Mouse (Mus musculus) kidney, embryonic 16.5 days (tissue): ENCODE data around the gene Dnajc16. TPM values are rescaled to one million over a fixed set of nuclear protein-coding genes. Genes with fewer than 3 reads are reported as not detected.
A peak's percentile ranks its signal among the peaks of the same experiment; 100 is the strongest.

Experiments
- ATAC-seq: fragments of 200-750 bp; cut with Nextera tagmentation; 2 replicates; pipeline ENCODE4 v1.8.0; 2017; ENCODE audit warnings: moderate TSS enrichment; ENCODE audit not compliant: low FRiP score, low TSS enrichment
- H3K27ac ChIP-seq: fragments of 300-500 bp; sonication (generic); 2 replicates; pipeline ENCODE4 v1.5.1; 2014; ENCODE audit warnings: low read length
- H3K27me3 ChIP-seq: fragments of 300-500 bp; sonication (generic); 2 replicates; pipeline ENCODE4 v1.6.1; 2014; ENCODE audit warnings: low read length, control low read depth, mixed read lengths; ENCODE audit not compliant: insufficient read depth
- H3K36me3 ChIP-seq: fragments of 300-500 bp; sonication (generic); 2 replicates; pipeline ENCODE4 v1.6.1; 2014; ENCODE audit warnings: low read length, control low read depth, mixed read lengths; ENCODE audit not compliant: insufficient read depth
- H3K4me1 ChIP-seq: fragments of 300-500 bp; sonication (generic); 2 replicates; pipeline ENCODE4 v1.6.1; 2014; ENCODE audit warnings: low read length, control low read depth, mixed read lengths; ENCODE audit not compliant: insufficient read depth
- H3K4me2 ChIP-seq: fragments of 300-500 bp; sonication (generic); replicated peaks from 2 replicates; pipeline ENCODE4 v1.6.1; 2014; ENCODE audit warnings: low read depth, low read length
- H3K4me3 ChIP-seq: fragments of 300-500 bp; sonication (generic); 2 replicates; pipeline ENCODE4 v1.5.1; 2014; ENCODE audit warnings: mild to moderate bottlenecking, low read length
- H3K9ac ChIP-seq: fragments of 300-500 bp; sonication (generic); replicated peaks from 2 replicates; pipeline ENCODE4 v1.6.1; 2014; ENCODE audit warnings: low read length
- H3K9me3 ChIP-seq: fragments of 300-500 bp; sonication (generic); 2 replicates; pipeline ENCODE4 v1.6.1; 2016; ENCODE audit warnings: low read length, control low read depth
- WGBS: fragments of 180-500 bp; shearing (Covaris S2); extraction: QIAGEN DNeasy Blood & Tissue Kit; methylation state at CpG from one replicate; pipeline ENCODE4 v1.1.7; 2014; 5-methylcytosine and 5-hydroxymethylcytosine counted together
- polyA plus RNA-seq: library from polyadenylated mRNA; unstranded; fragments of >200 nt; fragmentation: Nextera tagmentation; extraction: Ambion mirVana; gene quantifications from 2 replicates; pipeline ENCODE4 v1.2.1, GENCODE M21; 2015

Dnajc16 gene
- polyA plus RNA-seq, 1 experiment from 2014 or later, result 5.4 TPM

DNA sequence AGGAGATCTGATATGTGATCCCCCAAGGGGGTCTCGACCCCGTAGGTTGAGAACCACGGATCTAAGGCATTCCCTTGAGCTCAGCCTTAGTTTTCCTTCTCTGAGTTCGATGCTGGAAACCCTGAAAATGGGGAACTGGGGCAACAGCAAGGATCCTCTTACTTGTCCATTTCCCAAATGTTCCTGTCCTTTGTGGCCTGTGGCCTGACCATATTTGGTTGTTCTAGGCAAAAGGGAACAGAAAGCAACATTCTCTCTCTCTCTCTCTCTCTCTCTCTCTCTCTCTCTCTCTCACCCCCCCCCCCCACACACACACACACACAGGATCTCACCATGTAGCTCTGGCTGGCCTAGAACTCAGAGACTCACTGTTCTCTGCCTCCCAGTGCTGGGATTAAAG is 53.9 kb downstream of the Dnajc16 start:
- no peak overlapping the region for H3K27ac ChIP-seq
- H3K4me1 ChIP-seq, result peaks cover 4% of the 10 kb centered on the region; the same call in 1 of the 2 replicates
- no peak overlapping the region for H3K4me3 ChIP-seq
- H3K36me3 ChIP-seq, result no peaks in the 10 kb centered on the region
- no peaks in the 10 kb centered on the region for H3K9me3 ChIP-seq
- no peak overlapping the region for H3K4me2 ChIP-seq
- WGBS, result 59% methylated on average over 4 of the region's 4 CpGs
- H3K27me3 ChIP-seq, result no peaks in the 10 kb centered on the region
- ATAC-seq, result no peak
- no peak overlapping the region for H3K9ac ChIP-seq

DNA sequence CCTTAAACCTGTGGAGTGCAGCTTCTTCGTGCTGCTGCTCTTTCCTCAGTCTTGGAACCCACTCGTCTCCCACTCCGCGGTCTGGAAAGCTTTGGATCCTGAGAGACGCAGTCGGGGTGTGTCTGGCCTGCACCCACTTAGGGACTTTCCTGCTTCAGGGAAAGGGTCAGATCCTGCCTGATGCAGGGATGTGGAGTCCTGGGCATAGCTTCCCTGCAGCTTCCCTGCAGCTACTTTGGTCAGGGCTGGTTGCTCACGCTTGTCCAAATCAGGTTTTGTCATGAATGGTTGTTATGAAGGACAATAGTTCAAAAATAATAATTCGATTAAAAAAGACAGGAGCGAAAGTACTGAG is 55.5 kb downstream of the Dnajc16 start:
- ATAC-seq, result no peak
- Histone ChIP-seq H3K27ac (no peak overlapping the region), H3K4me3 (peak overlapping the region; percentile 44), H3K9ac (no peak overlapping the region), H3K4me2 (peak overlapping the region; percentile 60), H3K9me3 (no peaks in the 10 kb centered on the region), H3K4me1 (0 out of 2 replicates have a peak, but pooled peaks cover 3% of the 10 kb centered on the region), H3K36me3 (no peaks in the 10 kb centered on the region), H3K27me3 (no peaks in the 10 kb centered on the region)
- 27% methylated on average over 9 of the region's 9 CpGs for WGBS

DNA sequence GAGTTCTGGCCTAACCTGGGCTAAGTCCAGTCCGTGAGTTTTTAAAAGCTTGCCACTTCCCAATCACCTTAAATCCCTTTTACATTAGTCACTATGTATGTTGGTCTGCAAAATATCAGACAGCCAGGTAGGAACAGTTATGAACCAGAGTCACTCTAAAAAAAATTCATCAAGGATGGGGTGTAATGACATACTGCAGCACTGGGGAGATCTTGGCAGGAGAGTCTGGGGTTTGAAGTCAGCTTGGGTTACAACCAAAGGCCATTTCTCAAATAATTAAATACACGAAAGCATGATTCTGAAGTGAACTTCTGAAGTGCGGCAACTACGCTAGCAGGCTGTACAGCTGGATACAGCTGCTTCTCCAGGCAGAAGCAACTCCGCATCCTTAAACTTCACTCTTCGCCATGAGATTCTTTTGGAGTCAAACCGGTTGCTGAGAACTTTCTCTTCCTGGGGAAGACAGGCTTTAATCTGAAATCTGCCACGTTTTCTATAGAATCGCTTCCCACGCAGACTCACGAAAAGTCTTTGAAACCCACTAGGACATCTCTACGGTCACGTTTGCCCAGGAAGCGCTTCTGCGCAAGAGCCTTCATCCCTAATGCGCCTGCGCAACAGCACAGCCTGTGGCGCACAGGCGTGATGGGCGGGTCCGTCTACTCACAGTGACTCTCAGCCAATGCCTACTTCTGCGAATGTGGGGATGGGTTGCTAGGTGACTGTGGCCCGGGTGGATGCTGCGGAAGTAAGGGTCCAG is 56.1 kb downstream of the Dnajc16 start:
- peak overlapping the region; percentile 60 for H3K4me2 ChIP-seq
- peak overlapping the region; percentile 44 for H3K4me3 ChIP-seq
- H3K36me3 ChIP-seq, result no peaks in the 10 kb centered on the region
- peak overlapping the region; percentile 69 for H3K27ac ChIP-seq
- no peaks in the 10 kb centered on the region for H3K9me3 ChIP-seq
- WGBS, result 5% methylated on average over 24 of the region's 24 CpGs
- H3K9ac ChIP-seq, result peak overlapping the region; percentile 58
- H3K27me3 ChIP-seq, result no peaks in the 10 kb centered on the region
- 0 out of 2 replicates have a peak, but pooled peaks cover 3% of the 10 kb centered on the region for H3K4me1 ChIP-seq
- ATAC-seq, result peak; percentile 98

DNA sequence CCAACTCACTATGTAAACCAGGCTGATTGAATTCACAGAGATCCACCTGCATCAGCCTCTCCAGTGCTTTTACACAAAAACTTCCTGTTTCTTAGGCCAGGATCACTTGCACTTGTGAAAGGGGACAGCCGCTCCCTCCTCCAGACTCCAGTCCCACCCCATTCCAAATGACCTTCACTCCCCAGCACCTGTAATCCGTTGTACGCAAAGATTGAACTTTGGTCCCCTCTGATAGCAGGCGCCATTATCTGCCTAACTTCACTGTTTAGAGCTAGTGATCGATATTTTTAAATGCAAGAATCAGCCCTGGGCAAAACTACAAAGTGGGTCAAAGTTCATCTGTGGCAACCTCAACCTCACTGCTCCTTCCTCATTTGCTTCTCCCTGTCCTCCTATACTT is 59.0 kb downstream of the Dnajc16 start:
- Histone ChIP-seq H3K4me3 (no peak overlapping the region), H3K27me3 (no peaks in the 10 kb centered on the region), H3K4me1 (0 out of 2 replicates have a peak, but pooled peaks cover 3% of the 10 kb centered on the region), H3K27ac (no peak overlapping the region), H3K9ac (no peak overlapping the region), H3K4me2 (no peak overlapping the region), H3K36me3 (no peaks in the 10 kb centered on the region), H3K9me3 (no peaks in the 10 kb centered on the region)
- WGBS, result 85% methylated on average over 5 of the region's 5 CpGs
- no peak for ATAC-seq

DNA sequence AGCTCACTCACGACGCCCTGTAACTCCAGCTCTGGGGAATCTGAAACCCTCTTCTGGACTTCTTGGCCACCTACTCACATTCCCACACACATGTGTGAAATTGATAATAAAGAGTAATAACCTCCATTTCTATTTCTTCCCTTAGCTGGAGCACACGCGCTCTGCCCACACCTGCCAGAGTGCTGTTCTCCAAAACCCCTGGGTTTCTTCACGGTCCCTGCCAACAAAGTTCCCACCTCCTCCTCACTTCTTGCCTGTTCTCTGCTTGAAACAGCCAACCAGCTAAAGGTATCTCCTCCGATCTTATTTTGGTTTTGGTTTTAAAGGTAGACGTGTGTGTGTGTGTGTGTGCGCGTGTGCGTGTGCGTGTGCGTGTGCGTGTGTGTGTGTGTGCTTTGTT is 60.3 kb downstream of the Dnajc16 start:
- Histone ChIP-seq H3K9ac (no peak overlapping the region), H3K27me3 (no peaks in the 10 kb centered on the region), H3K9me3 (no peaks in the 10 kb centered on the region), H3K36me3 (no peaks in the 10 kb centered on the region), H3K4me3 (no peak overlapping the region), H3K4me2 (no peak overlapping the region), H3K4me1 (0 out of 2 replicates have a peak, but pooled peaks cover 3% of the 10 kb centered on the region), H3K27ac (no peak overlapping the region)
- no peak for ATAC-seq
- WGBS, result 80% methylated on average over 13 of the region's 13 CpGs

DNA sequence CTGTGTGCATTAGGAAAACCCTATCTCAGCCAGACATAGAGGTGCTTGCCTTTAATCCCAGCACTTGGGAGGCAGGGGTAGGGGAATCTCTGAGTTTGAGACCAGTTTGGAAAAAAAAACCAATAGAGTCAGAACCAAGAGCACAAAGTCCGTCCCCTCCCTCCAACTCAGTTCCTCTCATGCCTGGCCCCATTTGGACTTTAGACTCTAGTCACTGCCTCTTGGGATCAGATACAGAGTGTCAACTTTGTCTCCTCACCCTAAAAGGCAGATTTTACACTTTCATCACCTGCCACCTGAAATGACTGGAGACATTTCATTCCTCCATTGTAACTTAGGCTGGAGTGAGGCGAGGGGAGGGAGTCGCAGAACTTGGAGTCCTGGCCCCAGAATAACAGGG is 61.5 kb downstream of the Dnajc16 start:
- Histone ChIP-seq H3K4me1 (peaks cover 10% of the 10 kb centered on the region; the same call in 1 of the 2 replicates), H3K4me2 (no peak overlapping the region), H3K9me3 (no peaks in the 10 kb centered on the region), H3K9ac (no peak overlapping the region), H3K36me3 (no peaks in the 10 kb centered on the region), H3K27ac (no peak overlapping the region), H3K27me3 (no peaks in the 10 kb centered on the region), H3K4me3 (no peak overlapping the region)
- ATAC-seq, result no peak
- WGBS, result 77% methylated on average over 3 of the region's 3 CpGs

DNA sequence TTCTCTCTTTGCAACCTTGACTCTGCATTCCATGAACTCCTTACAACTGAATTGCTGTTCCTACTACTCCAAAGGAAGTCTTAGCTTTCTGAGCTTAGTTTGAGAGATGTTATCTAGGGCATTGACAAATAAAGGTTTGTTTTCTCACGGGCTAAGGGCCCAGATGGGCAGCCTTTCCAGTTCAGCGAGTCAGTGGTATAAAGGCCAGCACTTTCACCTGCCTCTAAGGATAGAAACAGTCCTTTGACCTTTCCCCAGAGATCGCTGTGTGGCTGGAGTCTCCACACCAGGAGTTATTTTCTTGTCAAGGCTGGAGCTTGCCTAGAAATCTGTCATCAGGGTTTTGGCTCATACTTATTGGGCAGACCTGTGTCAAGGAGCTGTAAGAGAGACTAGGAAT is 65.0 kb downstream of the Dnajc16 start:
- no peak overlapping the region for H3K9ac ChIP-seq
- peak overlapping the region; percentile 54; the same call in 1 of the 2 replicates for H3K27ac ChIP-seq
- no peaks in the 10 kb centered on the region for H3K27me3 ChIP-seq
- no peaks in the 10 kb centered on the region for H3K36me3 ChIP-seq
- no peak overlapping the region for H3K4me2 ChIP-seq
- ATAC-seq, result no peak
- no peak overlapping the region for H3K4me3 ChIP-seq
- peaks cover 31% of the 10 kb centered on the region for H3K4me1 ChIP-seq
- no peaks in the 10 kb centered on the region for H3K9me3 ChIP-seq
- WGBS, result 42% methylated on average over 3 of the region's 3 CpGs

DNA sequence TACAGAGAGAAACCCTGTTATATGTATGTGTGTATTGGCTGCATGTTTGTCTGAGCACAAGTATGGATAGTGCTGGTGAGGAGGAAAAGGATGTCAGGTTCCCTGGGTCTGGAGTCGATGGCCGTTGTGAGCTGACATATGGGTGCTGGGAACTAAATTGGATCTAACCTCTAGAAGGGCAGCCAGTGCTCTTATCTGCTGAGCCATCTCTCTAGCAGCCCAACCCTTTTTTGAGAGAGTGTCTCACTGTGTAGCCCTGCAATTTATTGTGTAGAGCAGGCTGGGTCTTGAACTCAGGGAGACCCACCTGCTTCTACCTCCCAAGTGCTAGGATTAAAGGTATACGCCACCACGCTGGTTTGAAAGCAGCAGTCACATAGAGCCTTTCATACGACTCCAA is 65.5 kb downstream of the Dnajc16 start:
- Histone ChIP-seq H3K9ac (no peak overlapping the region), H3K27ac (peak overlapping the region; percentile 54; the same call in 1 of the 2 replicates), H3K4me3 (no peak overlapping the region), H3K4me2 (no peak overlapping the region), H3K27me3 (no peaks in the 10 kb centered on the region), H3K4me1 (peaks cover 36% of the 10 kb centered on the region), H3K36me3 (peaks cover 3% of the 10 kb centered on the region), H3K9me3 (no peaks in the 10 kb centered on the region)
- ATAC-seq, result no peak
- 75% methylated on average over 5 of the region's 5 CpGs for WGBS

DNA sequence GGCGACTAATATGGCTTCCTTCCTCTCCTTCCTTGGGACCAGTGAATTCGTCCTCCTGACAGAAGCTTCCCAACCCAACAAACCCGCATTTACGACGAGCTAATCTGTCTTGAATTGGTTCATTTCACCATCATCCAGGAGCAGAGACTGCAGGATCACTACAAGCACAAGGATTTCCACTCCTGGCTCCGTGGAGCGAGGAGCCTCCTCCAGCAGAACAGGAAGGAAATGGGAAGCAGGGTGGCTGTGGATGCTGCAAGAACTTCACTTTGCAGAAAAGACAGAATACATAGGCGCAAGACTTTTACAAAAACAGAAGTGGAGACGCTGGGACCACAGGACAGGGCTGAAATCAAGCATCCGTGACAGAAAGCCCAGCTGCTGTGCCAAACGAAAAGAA is 66.1 kb downstream of the Dnajc16 start:
- 0 out of 2 replicates have a peak overlapping the region, but pooled peaks have one; percentile 1 for H3K4me2 ChIP-seq
- no peak for ATAC-seq
- H3K27me3 ChIP-seq, result no peaks in the 10 kb centered on the region
- peaks cover 41% of the 10 kb centered on the region for H3K4me1 ChIP-seq
- peak overlapping the region; percentile 20; the same call in 1 of the 2 replicates for H3K27ac ChIP-seq
- no peak overlapping the region for H3K4me3 ChIP-seq
- no peaks in the 10 kb centered on the region for H3K9me3 ChIP-seq
- H3K36me3 ChIP-seq, result peaks cover 9% of the 10 kb centered on the region
- H3K9ac ChIP-seq, result no peak overlapping the region
- WGBS, result 37% methylated on average over 11 of the region's 11 CpGs

DNA sequence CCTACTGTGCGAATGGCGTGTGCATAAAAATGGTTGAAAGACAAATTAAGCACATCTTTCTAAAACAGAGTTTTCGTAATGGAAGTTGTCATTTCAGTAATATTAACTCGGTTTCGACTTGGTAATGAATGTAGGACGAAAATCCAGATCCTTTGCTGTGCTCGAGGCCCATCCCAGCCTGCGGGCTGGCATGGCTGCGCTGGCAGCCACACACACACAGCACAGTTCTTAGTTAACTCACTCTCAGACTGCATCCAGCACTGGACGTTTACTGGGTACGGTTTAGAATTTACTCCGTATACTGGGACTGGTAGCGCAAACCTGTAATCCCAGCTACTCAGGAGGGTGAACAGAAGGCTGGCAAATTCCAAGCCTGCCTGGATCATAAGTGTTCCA is 67.1 kb downstream of the Dnajc16 start:
- Histone ChIP-seq H3K4me3 (peak overlapping the region; percentile 98), H3K27ac (peak overlapping the region; percentile 97), H3K9me3 (no peaks in the 10 kb centered on the region), H3K36me3 (peaks cover 9% of the 10 kb centered on the region), H3K4me2 (peak overlapping the region; percentile 77), H3K27me3 (no peaks in the 10 kb centered on the region), H3K4me1 (peaks cover 45% of the 10 kb centered on the region), H3K9ac (peak overlapping the region; percentile 99)
- peak; percentile 57 for ATAC-seq
- WGBS, result 10% methylated on average over 13 of the region's 13 CpGs
